Mouse (Mus musculus): ENCODE measurements around the gene Lrrc55. TPM values are rescaled to one million over a fixed set of nuclear protein-coding genes. Genes with fewer than 3 reads are reported as not detected.

Lrrc55 gene
- polyA plus RNA-seq, 1 experiment from 2014 or later = 1.0 TPM

GRCm38 (mm10) chr2:85213746-85214145 lies 16.7 kb upstream of the Lrrc55 start:
- Histone ChIP-seq H3K4me1 (no peaks in the 10 kb centered on the region), H3K36me3 (no peaks in the 10 kb centered on the region), H3K4me2 (replicated peaks) (no peak overlapping the region), H3K27ac (replicated peaks) (no peak overlapping the region), H3K9me3 (replicated peaks) (no peaks in the 10 kb centered on the region), H3K4me3 (replicated peaks) (no peak overlapping the region), H3K9ac (no peak overlapping the region), H3K27me3 (no peaks in the 10 kb centered on the region)
- ATAC-seq (ENCODE audit: insufficient number of reproducible peaks, low FRiP score, low TSS enrichment, low read depth) = no peak
- WGBS = 68% methylated on average over 2 of the region's 2 CpGs

GRCm38 (mm10) chr2:85209301-85209700 lies 12.3 kb upstream of the Lrrc55 start:
- no peak for ATAC-seq (ENCODE audit: insufficient number of reproducible peaks, low FRiP score, low TSS enrichment, low read depth)
- H3K36me3 ChIP-seq = no peaks in the 10 kb centered on the region
- no peak overlapping the region for H3K4me2 ChIP-seq (replicated peaks)
- no peak overlapping the region for H3K9ac ChIP-seq
- 68% methylated on average over 5 of the region's 5 CpGs for WGBS
- H3K4me1 ChIP-seq = no peaks in the 10 kb centered on the region
- no peaks in the 10 kb centered on the region for H3K9me3 ChIP-seq (replicated peaks)
- no peak overlapping the region for H3K4me3 ChIP-seq (replicated peaks)
- no peaks in the 10 kb centered on the region for H3K27me3 ChIP-seq
- no peak overlapping the region for H3K27ac ChIP-seq (replicated peaks)

GRCm38 (mm10) chr2:85205170-85205569 lies 8.2 kb upstream of the Lrrc55 start:
- Histone ChIP-seq H3K27me3 (no peaks in the 10 kb centered on the region), H3K27ac (replicated peaks) (no peak overlapping the region), H3K36me3 (no peaks in the 10 kb centered on the region), H3K4me3 (replicated peaks) (no peak overlapping the region), H3K9ac (no peak overlapping the region), H3K9me3 (replicated peaks) (no peaks in the 10 kb centered on the region), H3K4me2 (replicated peaks) (no peak overlapping the region), H3K4me1 (no peaks in the 10 kb centered on the region)
- WGBS = 74% methylated on average over 8 of the region's 8 CpGs
- no peak for ATAC-seq (ENCODE audit: insufficient number of reproducible peaks, low FRiP score, low TSS enrichment, low read depth)

GRCm38 (mm10) chr2:85198011-85198965 lies 1.3 kb upstream of the Lrrc55 start:
- Histone ChIP-seq H3K27me3 (peaks cover 6% of the 10 kb centered on the region; the same call in 1 of the 2 replicates), H3K27ac (replicated peaks) (no peak overlapping the region), H3K36me3 (no peaks in the 10 kb centered on the region), H3K9ac (no peak overlapping the region), H3K4me2 (replicated peaks) (peak overlapping the region; percentile 47), H3K4me1 (peaks cover 7% of the 10 kb centered on the region; the same call in 1 of the 2 replicates), H3K4me3 (replicated peaks) (peak overlapping the region; percentile 22), H3K9me3 (replicated peaks) (no peaks in the 10 kb centered on the region)
- 2% methylated on average over 24 of the region's 24 CpGs for WGBS
- ATAC-seq (ENCODE audit: insufficient number of reproducible peaks, low FRiP score, low TSS enrichment, low read depth) = no peak

DNA sequence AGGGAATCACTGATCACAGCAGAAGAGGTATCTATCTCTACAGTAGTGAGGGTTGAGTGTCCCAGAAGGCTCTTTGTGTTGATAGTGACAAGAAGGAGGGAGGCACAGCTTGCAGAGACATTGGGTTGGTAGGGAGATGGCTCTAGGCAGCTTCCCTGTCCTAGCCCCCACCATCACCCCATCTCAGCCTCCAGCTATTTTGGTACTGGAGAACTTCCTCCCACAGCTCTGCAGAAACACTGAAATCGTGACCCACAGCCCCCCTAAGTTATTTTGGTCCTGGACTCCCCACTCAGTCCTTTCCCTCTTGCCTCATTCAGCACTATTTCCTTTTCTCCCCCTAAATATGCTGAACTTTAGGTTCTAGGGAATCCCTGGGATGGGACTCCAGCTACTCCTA lies 2.4 kb downstream of the Lrrc55 start:
- Histone ChIP-seq H3K4me1 (peaks cover 7% of the 10 kb centered on the region; the same call in 1 of the 2 replicates), H3K4me3 (replicated peaks) (no peak overlapping the region), H3K36me3 (no peaks in the 10 kb centered on the region), H3K27me3 (peaks cover 6% of the 10 kb centered on the region; the same call in 1 of the 2 replicates), H3K4me2 (replicated peaks) (no peak overlapping the region), H3K9ac (no peak overlapping the region), H3K9me3 (replicated peaks) (no peaks in the 10 kb centered on the region), H3K27ac (replicated peaks) (no peak overlapping the region)
- ATAC-seq (ENCODE audit: insufficient number of reproducible peaks, low FRiP score, low TSS enrichment, low read depth) = no peak
- 47% methylated on average over 1 of the region's 1 CpGs for WGBS

- Histone ChIP-seq H3K36me3 (no peaks in the 10 kb centered on the region), H3K27me3 (no peaks in the 10 kb centered on the region), H3K4me1 (no peaks in the 10 kb centered on the region), H3K4me3 (replicated peaks) (no peak overlapping the region), H3K9ac (no peak overlapping the region), H3K9me3 (replicated peaks) (no peaks in the 10 kb centered on the region), H3K27ac (replicated peaks) (no peak overlapping the region), H3K4me2 (replicated peaks) (no peak overlapping the region)
- ATAC-seq (ENCODE audit: insufficient number of reproducible peaks, low FRiP score, low TSS enrichment, low read depth) = no peak
- WGBS = 79% methylated on average over 6 of the region's 6 CpGs
Measured at GRCm38 (mm10) chr2:85187582-85188151, 9.3 kb downstream of the Lrrc55 start.

DNA sequence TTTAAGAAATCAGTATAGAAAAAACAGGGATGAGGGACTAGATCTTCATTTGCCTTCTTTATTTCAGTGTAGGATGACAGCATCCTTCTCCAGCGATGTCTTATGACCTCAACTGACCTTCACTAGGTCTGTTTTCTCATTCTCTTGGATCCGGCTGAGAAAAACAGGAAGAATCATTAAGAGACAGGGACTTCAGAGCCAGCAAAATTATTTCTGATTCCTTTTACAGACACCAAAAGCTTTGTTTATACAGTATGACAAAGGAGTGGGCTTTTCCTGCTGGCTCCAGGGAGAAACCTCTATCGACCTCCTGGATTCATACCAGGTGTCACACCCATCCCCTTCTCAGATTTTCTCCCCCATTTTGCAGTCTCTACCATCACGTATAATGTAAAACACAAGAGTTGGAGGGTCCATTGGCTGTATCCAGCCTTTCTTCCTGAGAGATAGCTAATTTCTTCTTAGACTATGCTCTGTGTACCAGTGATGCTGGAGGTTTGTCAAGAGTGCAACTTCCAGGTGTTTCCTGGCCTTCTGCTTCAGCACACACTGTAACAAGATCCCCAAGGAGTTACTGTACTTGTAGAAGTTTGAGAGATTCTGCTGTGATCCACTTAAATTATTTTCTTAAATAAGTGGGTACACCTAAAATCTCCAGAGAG lies 18.7 kb downstream of the Lrrc55 start:
- H3K9ac ChIP-seq = no peak overlapping the region
- no peaks in the 10 kb centered on the region for H3K27me3 ChIP-seq
- H3K4me3 ChIP-seq (replicated peaks) = no peak overlapping the region
- 55% methylated on average over 4 of the region's 4 CpGs for WGBS
- H3K4me2 ChIP-seq (replicated peaks) = no peak overlapping the region
- no peak overlapping the region for H3K27ac ChIP-seq (replicated peaks)
- ATAC-seq (ENCODE audit: insufficient number of reproducible peaks, low FRiP score, low TSS enrichment, low read depth) = no peak
- H3K4me1 ChIP-seq = no peaks in the 10 kb centered on the region
- H3K36me3 ChIP-seq = no peaks in the 10 kb centered on the region
- H3K9me3 ChIP-seq (replicated peaks) = no peaks in the 10 kb centered on the region

GRCm38 (mm10) chr2:85173545-85173944 lies 23.5 kb downstream of the Lrrc55 start:
- no peak overlapping the region for H3K4me2 ChIP-seq (replicated peaks)
- H3K27me3 ChIP-seq = no peaks in the 10 kb centered on the region
- no peaks in the 10 kb centered on the region for H3K36me3 ChIP-seq
- H3K4me1 ChIP-seq = 0 out of 2 replicates have a peak, but pooled peaks cover 14% of the 10 kb centered on the region
- no peak for ATAC-seq (ENCODE audit: insufficient number of reproducible peaks, low FRiP score, low TSS enrichment, low read depth)
- H3K27ac ChIP-seq (replicated peaks) = no peak overlapping the region
- H3K4me3 ChIP-seq (replicated peaks) = no peak overlapping the region
- no peaks in the 10 kb centered on the region for H3K9me3 ChIP-seq (replicated peaks)
- H3K9ac ChIP-seq = no peak overlapping the region
- WGBS = 46% methylated on average over 6 of the region's 6 CpGs

GRCm38 (mm10) chr2:85172763-85173103 lies 24.3 kb downstream of the Lrrc55 start:
- no peaks in the 10 kb centered on the region for H3K27me3 ChIP-seq
- H3K4me1 ChIP-seq = 0 out of 2 replicates have a peak, but pooled peaks cover 14% of the 10 kb centered on the region
- H3K9ac ChIP-seq = no peak overlapping the region
- no peak overlapping the region for H3K4me2 ChIP-seq (replicated peaks)
- H3K4me3 ChIP-seq (replicated peaks) = no peak overlapping the region
- 0 out of 2 replicates have a peak overlapping the region, but pooled peaks have one; percentile 17 for H3K27ac ChIP-seq (replicated peaks)
- ATAC-seq (ENCODE audit: insufficient number of reproducible peaks, low FRiP score, low TSS enrichment, low read depth) = no peak
- no peaks in the 10 kb centered on the region for H3K36me3 ChIP-seq
- WGBS = 21% methylated on average over 2 of the region's 2 CpGs
- H3K9me3 ChIP-seq (replicated peaks) = no peaks in the 10 kb centered on the region

DNA sequence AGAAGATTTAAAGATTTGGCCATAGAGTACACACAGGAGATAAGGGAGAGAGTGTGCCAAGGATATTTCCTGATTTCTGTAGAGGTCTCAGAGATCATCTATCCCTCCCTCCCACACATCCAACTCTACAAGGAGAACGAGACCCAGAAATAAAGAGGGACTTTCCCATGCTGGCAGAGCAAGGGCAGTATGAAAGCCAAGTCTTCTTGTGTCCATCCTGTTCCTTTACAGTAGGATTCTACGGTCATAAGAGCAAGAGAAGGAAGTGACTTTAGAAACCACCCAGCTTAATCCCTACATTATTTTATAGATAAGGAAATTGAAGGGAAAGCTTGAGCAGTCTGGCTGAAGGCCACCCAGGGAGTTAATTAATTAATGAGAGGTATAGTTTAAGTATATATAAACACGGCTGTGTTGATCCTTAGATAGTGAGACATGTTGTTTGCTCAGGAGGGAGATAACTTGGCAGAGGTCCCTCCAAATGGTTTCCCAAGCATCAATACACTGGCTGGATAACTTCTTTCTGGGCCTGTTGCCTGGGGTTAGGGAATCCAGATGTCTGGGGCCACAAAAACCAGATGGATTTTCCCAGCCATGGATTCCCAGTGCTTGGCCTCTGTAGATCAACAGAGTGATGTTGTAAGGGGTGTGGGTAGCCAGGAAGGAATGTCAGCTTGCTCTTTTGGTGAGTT lies 24.8 kb downstream of the Lrrc55 start:
- 0 out of 2 replicates have a peak, but pooled peaks cover 14% of the 10 kb centered on the region for H3K4me1 ChIP-seq
- H3K4me3 ChIP-seq (replicated peaks) = no peak overlapping the region
- ATAC-seq (ENCODE audit: insufficient number of reproducible peaks, low FRiP score, low TSS enrichment, low read depth) = peak; percentile 68
- H3K4me2 ChIP-seq (replicated peaks) = no peak overlapping the region
- no peaks in the 10 kb centered on the region for H3K36me3 ChIP-seq
- no peak overlapping the region for H3K9ac ChIP-seq
- 38% methylated on average over 3 of the region's 3 CpGs for WGBS
- H3K9me3 ChIP-seq (replicated peaks) = no peaks in the 10 kb centered on the region
- no peaks in the 10 kb centered on the region for H3K27me3 ChIP-seq
- 0 out of 2 replicates have a peak overlapping the region, but pooled peaks have one; percentile 17 for H3K27ac ChIP-seq (replicated peaks)

DNA sequence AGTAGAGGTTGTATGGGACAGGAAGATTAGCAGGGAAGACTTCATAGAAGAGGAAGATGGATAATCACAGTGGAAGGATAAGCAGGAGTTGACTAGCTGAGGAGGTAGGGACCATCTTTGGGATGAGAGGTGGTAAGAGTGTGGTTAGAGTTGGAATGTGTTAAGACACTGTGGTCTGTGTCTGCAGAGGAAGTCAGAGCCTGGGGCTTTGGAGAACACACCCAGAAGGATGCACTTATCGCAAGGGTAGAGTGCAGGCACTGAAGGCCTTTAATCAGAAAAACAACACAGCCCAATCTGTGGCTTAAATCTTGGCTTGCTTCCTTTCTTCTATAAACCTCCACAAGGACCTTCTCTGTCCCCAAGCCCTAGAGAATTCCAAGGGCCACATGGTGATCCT lies 28.7 kb downstream of the Lrrc55 start:
- ATAC-seq (ENCODE audit: insufficient number of reproducible peaks, low FRiP score, low TSS enrichment, low read depth) = no peak
- Histone ChIP-seq H3K36me3 (no peaks in the 10 kb centered on the region), H3K4me2 (replicated peaks) (no peak overlapping the region), H3K4me1 (peaks cover 17% of the 10 kb centered on the region; the same call in 1 of the 2 replicates), H3K9me3 (replicated peaks) (no peaks in the 10 kb centered on the region), H3K27me3 (no peaks in the 10 kb centered on the region), H3K9ac (no peak overlapping the region), H3K4me3 (replicated peaks) (no peak overlapping the region), H3K27ac (replicated peaks) (no peak overlapping the region)
- WGBS = 67% methylated on average over 1 of the region's 1 CpGs

All from embryonic facial prominence, embryonic 15.5 days (tissue).